In the genomic region with DNA sequence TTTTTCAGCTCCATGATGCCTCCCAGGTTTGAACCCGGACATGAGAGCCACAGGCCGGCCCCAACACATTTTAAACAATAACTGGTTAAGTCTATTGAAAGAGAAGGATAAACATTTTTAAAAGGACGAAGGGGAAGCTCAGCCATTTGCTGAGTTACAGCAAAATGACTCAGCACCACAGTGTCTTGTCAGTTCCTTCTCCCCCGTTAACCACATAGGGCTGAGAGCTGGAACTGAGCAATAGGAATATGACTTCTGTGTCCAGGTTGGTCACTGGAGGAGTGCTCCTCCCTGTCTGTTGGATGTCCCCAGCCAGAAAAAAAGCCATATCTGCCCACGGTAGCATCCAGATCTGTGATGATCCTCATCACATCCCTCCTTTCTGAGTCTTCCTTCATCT, we compare ENCODE assay signal across 28 mouse cellular contexts.
DNase-seq lines count a peak whose midpoint lies in the region; ATAC-seq and TF ChIP-seq lines count a peak whose summit lies in the region.
"Had no signal": no experiment of that assay in that cellular context is flagged by ENCODE, and none has a peak within 500 bp of the region (broad histone marks: within the 10 kb centered on the region; RNA-seq: fewer than 3 reads in every experiment).

No protein-coding gene starts in this region.

- H3K4me2 ChIP-seq in hindbrain, embryonic 13.5 days, result no peak overlapping the region
- H3K4me2 ChIP-seq in kidney, embryonic 14.5 days (replicated peaks; ENCODE audit: low read depth, low read length), result no peak overlapping the region
- H3K4me2 ChIP-seq in heart, embryonic 12.5 days, result no peak overlapping the region
- H3K4me2 ChIP-seq: heart, embryonic 13.5 days; hindbrain, embryonic 15.5 days; limb, embryonic 12.5 days; liver, embryonic 12.5 days; neural tube, embryonic 13.5 days had no signal

- peak; percentile 98 for ATAC-seq in granulocyte monocyte progenitor cell, adult 5-6 weeks (replicated peaks; ENCODE audit: poor library complexity, severe bottlenecking)
- ATAC-seq in hindbrain, embryonic 13.5 days (ENCODE audit: low FRiP score), result no peak
- ATAC-seq in kidney, embryonic 14.5 days (ENCODE audit: low FRiP score, low TSS enrichment), result no peak
- no peak for ATAC-seq in heart, embryonic 12.5 days (ENCODE audit: insufficient number of reproducible peaks, low FRiP score)
- ATAC-seq: forebrain, embryonic 16.5 days; liver, embryonic 12.5 days had no signal

- H3K36me3 ChIP-seq in MEL (ENCODE audit: control insufficient read depth in 1 of 2, insufficient read depth in 2 of 2, low read length in 2 of 2), result 0 out of 4 replicates have a peak, but pooled peaks cover 0 to 2% of the 10 kb centered on the region in 2 experiments
- no peaks in the 10 kb centered on the region for H3K36me3 ChIP-seq in hindbrain, embryonic 13.5 days
- H3K36me3 ChIP-seq in kidney, embryonic 14.5 days (ENCODE audit: control insufficient read depth, insufficient read depth, low read length), result peaks cover 10% of the 10 kb centered on the region; the same call in 1 of the 2 replicates
- H3K36me3 ChIP-seq in heart, embryonic 12.5 days, result 0 out of 2 replicates have a peak, but pooled peaks cover 3% of the 10 kb centered on the region
- H3K36me3 ChIP-seq: embryonic facial prominence, embryonic 10.5 days; forebrain, embryonic 10.5 days; hindbrain, embryonic 15.5 days; liver, embryonic 12.5 days; midbrain, embryonic 10.5 days; neural tube, embryonic 13.5 days had no signal

- no peaks in the 10 kb centered on the region for H3K27me3 ChIP-seq in MEL (ENCODE audit: control insufficient read depth in 1 of 2, insufficient read depth in 2 of 2, low read length in 2 of 2)
- H3K27me3 ChIP-seq in hindbrain, embryonic 13.5 days, result no peaks in the 10 kb centered on the region
- no peaks in the 10 kb centered on the region for H3K27me3 ChIP-seq in kidney, embryonic 14.5 days (ENCODE audit: control insufficient read depth, insufficient read depth, low read length)
- no peaks in the 10 kb centered on the region for H3K27me3 ChIP-seq in heart, embryonic 12.5 days (replicated peaks)
- H3K27me3 ChIP-seq: heart, embryonic 13.5 days; hindbrain, embryonic 15.5 days; liver, embryonic 12.5 days; neural tube, embryonic 13.5 days had no signal

- no peak for TF ChIP-seq EP300 in MEL (IDR thresholded peaks at IDR 0.05; ENCODE audit: low read depth in 1 of 2, low read length in 2 of 2)

- H3K79me2 ChIP-seq in MEL (ENCODE audit: control insufficient read depth, insufficient read depth, low read length, poor library complexity), result no peaks in the 10 kb centered on the region

- TF ChIP-seq POLR2A in MEL (IDR thresholded peaks at IDR 0.05; ENCODE audit: control insufficient read depth in 1 of 2, insufficient read depth in 1 of 2, low read depth in 1 of 2, low read length in 2 of 2, poor library complexity in 1 of 2), result no peak

- 71% methylated on average over 5 of the region's 5 CpGs for WGBS in hindbrain, embryonic 13.5 days
- 71% methylated on average over 5 of the region's 5 CpGs for WGBS in kidney, embryonic 14.5 days
- 60% methylated on average over 5 of the region's 5 CpGs for WGBS in heart, embryonic 12.5 days

- DNase-seq in 3T3-L1 (ENCODE audit: low read depth, low spot score), result peak; percentile 40
- DNase-seq in MEL (ENCODE audit: low read depth, low spot score), result peak; percentile 48
- DNase-seq in monocyte, adult 2 months (ENCODE audit: low read depth in 1 of 2, low spot score in 2 of 2), result peak; percentile 2 to 4
- no peak for DNase-seq in cerebellum, adult 11-12 months
- DNase-seq: adrenal gland, postnatal 25 days; cerebellum, adult 9-11 months; gastrocnemius, postnatal 14 days; heart, adult 18-20 months; heart, postnatal 14 days; kidney, adult 8-10 months; kidney, postnatal 14 days; lung, adult 18-20 months; lung, postnatal 14 days; thymus, adult 2 months had no signal

- no peak for TF ChIP-seq CTCF in MEL (IDR thresholded peaks at IDR 0.05 in 2 of 3, conservative IDR thresholded peaks at IDR 0.05 in 1 of 3; ENCODE audit: control insufficient read depth in 1 of 3, insufficient read depth in 1 of 3, low read depth in 2 of 3, low read length in 3 of 3, poor library complexity in 1 of 3, severe bottlenecking in 1 of 3)

- no peak overlapping the region for H3K9ac ChIP-seq in MEL (ENCODE audit: control insufficient read depth, low read depth, low read length, poor library complexity, severe bottlenecking)
- no peak overlapping the region for H3K9ac ChIP-seq in hindbrain, embryonic 13.5 days
- H3K9ac ChIP-seq in kidney, embryonic 14.5 days (ENCODE audit: low read depth, low read length), result no peak overlapping the region
- H3K9ac ChIP-seq in heart, embryonic 12.5 days, result no peak overlapping the region
- H3K9ac ChIP-seq: heart, embryonic 13.5 days; hindbrain, embryonic 15.5 days; limb, embryonic 12.5 days; liver, embryonic 12.5 days; neural tube, embryonic 13.5 days had no signal

- H3K4me1 ChIP-seq in MEL (ENCODE audit: control insufficient read depth in 1 of 2, insufficient read depth in 2 of 2, low read length in 2 of 2), result no peaks in the 10 kb centered on the region
- H3K4me1 ChIP-seq in hindbrain, embryonic 13.5 days (replicated peaks), result no peaks in the 10 kb centered on the region
- no peaks in the 10 kb centered on the region for H3K4me1 ChIP-seq in kidney, embryonic 14.5 days (ENCODE audit: control insufficient read depth, insufficient read depth, low read length)
- H3K4me1 ChIP-seq in heart, embryonic 12.5 days (replicated peaks), result peaks cover 5% of the 10 kb centered on the region; the same call in 1 of the 2 replicates
- H3K4me1 ChIP-seq: hindbrain, embryonic 15.5 days; liver, embryonic 12.5 days; midbrain, embryonic 10.5 days; neural tube, embryonic 13.5 days had no signal

- H3K9me3 ChIP-seq in MEL (replicated peaks; ENCODE audit: insufficient read depth, low read length), result no peaks in the 10 kb centered on the region
- H3K9me3 ChIP-seq in hindbrain, embryonic 13.5 days, result no peaks in the 10 kb centered on the region
- H3K9me3 ChIP-seq in kidney, embryonic 14.5 days (ENCODE audit: control insufficient read depth, low read length), result no peaks in the 10 kb centered on the region
- H3K9me3 ChIP-seq in heart, embryonic 12.5 days (replicated peaks), result no peaks in the 10 kb centered on the region
- H3K9me3 ChIP-seq: embryonic facial prominence, embryonic 10.5 days; forebrain, embryonic 10.5 days; heart, embryonic 13.5 days; hindbrain, embryonic 15.5 days; limb, embryonic 12.5 days; liver, embryonic 12.5 days; midbrain, embryonic 10.5 days; neural tube, embryonic 13.5 days had no signal

- peak overlapping the region; percentile 17 to 26; a peak in 1 of 4 replicates for H3K4me3 ChIP-seq in MEL (ENCODE audit: control insufficient read depth in 1 of 2, insufficient read depth in 1 of 2, low read depth in 2 of 2, low read length in 2 of 2)
- H3K4me3 ChIP-seq in hindbrain, embryonic 13.5 days, result no peak overlapping the region
- no peak overlapping the region for H3K4me3 ChIP-seq in kidney, embryonic 14.5 days (ENCODE audit: low read length)
- no peak overlapping the region for H3K4me3 ChIP-seq in heart, embryonic 12.5 days
- H3K4me3 ChIP-seq: embryonic facial prominence, embryonic 10.5 days; forebrain, embryonic 10.5 days; heart, embryonic 13.5 days; hindbrain, embryonic 15.5 days; limb, embryonic 12.5 days; liver, embryonic 12.5 days; midbrain, embryonic 10.5 days; neural tube, embryonic 13.5 days had no signal

- H3K27ac ChIP-seq in MEL (ENCODE audit: control insufficient read depth, low read depth, low read length), result no peak overlapping the region
- no peak overlapping the region for H3K27ac ChIP-seq in hindbrain, embryonic 13.5 days
- H3K27ac ChIP-seq in kidney, embryonic 14.5 days (ENCODE audit: low read depth, low read length), result no peak overlapping the region
- H3K27ac ChIP-seq in heart, embryonic 12.5 days (ENCODE audit: poor library complexity, severe bottlenecking), result no peak overlapping the region
- H3K27ac ChIP-seq: embryonic facial prominence, embryonic 10.5 days; forebrain, embryonic 10.5 days; heart, embryonic 13.5 days; hindbrain, embryonic 15.5 days; limb, embryonic 12.5 days; liver, embryonic 12.5 days; midbrain, embryonic 10.5 days; neural tube, embryonic 13.5 days; stomach, postnatal 0 days had no signal

- no peak for TF ChIP-seq RAD21 in MEL (IDR thresholded peaks at IDR 0.05; ENCODE audit: low read depth, low read length)

TF ChIP-seq in MEL, 35 proteins besides CTCF, POLR2A, EP300 and RAD21:
- TF ChIP-seq USF1 (IDR thresholded peaks at IDR 0.05; ENCODE audit: low read depth, low read length) (no peak), MXI1 (IDR thresholded peaks at IDR 0.05; ENCODE audit: low read depth, low read length) (no peak), MAX (IDR thresholded peaks at IDR 0.05; ENCODE audit: low read length) (no peak), ZNF384 (IDR thresholded peaks at IDR 0.05; ENCODE audit: low read depth, low read length) (no peak), MAZ (IDR thresholded peaks at IDR 0.05; ENCODE audit: low read depth, low read length) (no peak), ZC3H11A (IDR thresholded peaks at IDR 0.05; ENCODE audit: low read depth, low read length) (no peak), TAL1 (IDR thresholded peaks at IDR 0.05; ENCODE audit: low read length) (no peak), ELF1 (IDR thresholded peaks at IDR 0.05; ENCODE audit: low read depth, low read length) (no peak), HCFC1 (IDR thresholded peaks at IDR 0.05; ENCODE audit: low read depth, low read length) (no peak), POLR2AphosphoS5 (IDR thresholded peaks at IDR 0.05; ENCODE audit: borderline replicate concordance, low read depth, low read length) (no peak), BHLHE40 (IDR thresholded peaks at IDR 0.05; ENCODE audit: borderline replicate concordance, low read depth, low read length) (no peak), SMC3 (IDR thresholded peaks at IDR 0.05; ENCODE audit: low read depth, low read length) (no peak), CHD1 (IDR thresholded peaks at IDR 0.05; ENCODE audit: low read depth, low read length) (no peak), NRF1 (IDR thresholded peaks at IDR 0.05; ENCODE audit: insufficient read depth, low read depth, low read length, poor library complexity, severe bottlenecking) (no peak), ZMIZ1 (IDR thresholded peaks at IDR 0.05; ENCODE audit: low read depth, low read length) (no peak), CHD2 (IDR thresholded peaks at IDR 0.05; ENCODE audit: low read length) (no peak), UBTF (IDR thresholded peaks at IDR 0.05; ENCODE audit: borderline replicate concordance, insufficient read depth, low read depth, low read length) (no peak), ZKSCAN1 (IDR thresholded peaks at IDR 0.05; ENCODE audit: low read depth, low read length) (no peak), MYC (IDR thresholded peaks at IDR 0.05; ENCODE audit: low read depth, low read length) (no peak)

Comparison
In these comparisons a context has a peak if more than half of its experiments do, and no peak if none do; other contexts are left out.
1. H3K4me3 ChIP-seq: peak in MEL (2 of 2); none in hindbrain, embryonic 13.5 days (single experiment), kidney, embryonic 14.5 days (single experiment) and heart, embryonic 12.5 days (single experiment).